Mouse (Mus musculus) large intestine, adult 2 months (tissue): ENCODE results near the gene A630089N07Rik. TPM values are rescaled to one million over a fixed set of nuclear protein-coding genes. Genes with fewer than 3 reads are reported as not detected.

Experiments used
- DNase-seq: peaks from one replicate; pipeline ENCODE4 v3.0.0-alpha.2; 2012; ENCODE audit warnings: low read depth, low spot score
- WGBS: fragments of 180-500 bp; shearing (Covaris S2); methylation state at CpG from one replicate; pipeline ENCODE4 v1.1.7; 2018; 5-methylcytosine and 5-hydroxymethylcytosine counted together
- polyA plus RNA-seq: library from polyadenylated mRNA; depleted of rRNA; stranded (reverse); fragments of >200 nt; gene quantifications from 2 replicates; pipeline ENCODE4 v1.2.3, GENCODE M21; 2012; rRNA removed

Gene A630089N07Rik
- polyA plus RNA-seq, 1 experiment, result 1.2 TPM

DNA sequence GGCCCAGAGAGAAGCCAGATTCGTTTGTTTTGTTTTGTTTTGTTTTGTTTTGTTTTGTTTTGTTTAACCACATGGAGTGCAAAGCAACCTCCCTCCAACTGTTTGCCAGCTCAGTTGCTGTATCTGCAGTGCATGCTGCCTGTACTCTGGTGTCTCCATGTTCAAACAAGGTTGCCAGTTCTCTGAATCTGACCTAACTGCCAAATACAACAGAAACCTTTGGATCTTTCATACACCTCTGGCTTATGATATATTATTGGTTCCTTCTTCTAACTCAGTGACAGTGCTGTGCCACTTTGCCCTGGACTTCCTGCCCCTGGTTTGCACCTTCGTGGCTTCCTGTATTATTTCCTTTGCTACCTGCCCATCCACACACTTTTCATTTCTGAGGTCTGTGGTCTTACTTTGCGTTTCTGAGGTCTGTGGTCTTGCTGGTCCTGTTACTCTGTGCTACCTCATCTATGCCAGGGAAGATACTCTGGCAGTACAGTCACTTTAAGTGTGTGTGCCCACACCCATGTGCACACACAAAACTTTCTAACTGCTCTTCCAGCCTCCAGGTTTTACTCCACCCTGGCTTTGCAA lies 118.2 kb downstream of the A630089N07Rik start:
- WGBS, result 81% methylated on average over 3 of the region's 3 CpGs

GRCm38 (mm10) chr16:97962151-97962948 lies 119.9 kb downstream of the A630089N07Rik start, which contains the start of the genes C2cd2 and Zbtb21:
C2cd2 (minus strand) TSS chr16:97962598.
Zbtb21 (minus strand) TSS chr16:97962622.
- peak; percentile 89 for DNase-seq
- under 1% methylated on average over 78 of the region's 78 CpGs for WGBS

More for the DNA sequence above, 118.2 kb downstream of the A630089N07Rik start:
- DNase-seq, result no peak

- WGBS, result 1% methylated on average over 36 of the region's 36 CpGs
- DNase-seq, result no peak
Measured at GRCm38 (mm10) chr16:97961381-97962150, 120.7 kb downstream of the A630089N07Rik start.

- DNase-seq, result no peak
- WGBS, result 92% methylated on average over 3 of the region's 3 CpGs
Measured at GRCm38 (mm10) chr16:97960348-97960747, 121.9 kb downstream of the A630089N07Rik start.

- no peak for DNase-seq
Measured at GRCm38 (mm10) chr16:97958401-97958973, 123.8 kb downstream of the A630089N07Rik start.

DNA sequence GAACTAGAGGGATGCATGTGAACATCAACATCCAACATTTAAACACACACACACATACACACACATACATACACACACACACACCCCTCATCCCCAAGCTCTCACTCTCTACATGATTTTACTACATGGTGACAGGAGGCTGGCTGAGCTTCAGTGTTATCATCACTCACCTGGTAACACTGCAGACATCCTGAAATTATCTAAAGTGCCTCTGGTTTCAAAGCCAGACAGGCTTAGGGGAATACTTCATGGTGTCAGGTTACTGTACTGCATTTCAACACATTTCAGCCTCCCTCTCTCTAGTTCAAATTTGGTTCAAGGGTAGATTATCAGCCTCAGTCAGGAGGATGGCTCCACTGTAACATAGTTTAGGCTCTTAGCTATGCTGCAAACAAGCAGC lies 124.6 kb downstream of the A630089N07Rik start:
- DNase-seq, result no peak

DNA sequence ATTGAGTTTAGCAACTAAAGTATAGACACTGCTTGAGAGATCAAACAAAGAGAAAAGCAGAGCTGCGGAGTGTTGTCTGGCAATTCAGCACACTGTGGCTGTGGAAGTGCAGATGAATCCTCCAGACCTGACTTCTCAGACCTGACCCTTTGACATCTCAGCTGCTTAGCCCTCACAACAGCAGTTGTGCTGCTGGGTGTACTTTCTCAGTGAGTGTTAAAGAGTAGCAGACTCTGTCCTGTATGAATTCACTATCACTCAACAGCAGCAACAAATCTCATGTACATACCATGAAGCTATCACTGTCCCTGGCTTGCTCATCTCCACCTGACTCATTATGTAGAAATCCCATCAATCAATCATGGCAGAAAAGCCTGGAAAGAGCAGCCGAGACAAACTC lies 126.2 kb downstream of the A630089N07Rik start:
- DNase-seq, result no peak
- 78% methylated on average over 2 of the region's 2 CpGs for WGBS

GRCm38 (mm10) chr16:97953300-97953699 lies 128.9 kb downstream of the A630089N07Rik start:
- DNase-seq, result no peak
- 46% methylated on average over 2 of the region's 2 CpGs for WGBS

- no peak for DNase-seq
- 90% methylated on average over 9 of the region's 9 CpGs for WGBS
Measured at GRCm38 (mm10) chr16:97952801-97953200, 129.4 kb downstream of the A630089N07Rik start.

DNA sequence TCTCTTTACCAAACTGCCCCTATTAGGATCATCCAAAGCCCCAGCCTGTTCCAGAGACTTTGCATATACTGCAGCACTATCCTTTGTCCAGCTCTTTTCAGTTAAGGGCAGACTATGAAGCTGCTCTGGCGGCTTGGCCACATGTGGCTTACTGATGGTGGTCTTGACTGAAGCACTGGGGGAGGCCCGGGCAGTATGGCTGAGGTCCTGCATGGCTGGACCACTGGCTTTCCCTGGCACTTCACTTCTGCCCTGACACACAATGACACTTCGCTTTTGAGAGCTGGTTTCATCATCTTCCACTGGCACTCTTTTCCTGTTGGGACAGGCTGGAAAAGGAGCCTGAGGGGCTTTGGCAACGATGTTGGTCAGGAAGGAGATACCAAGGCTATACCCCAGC lies 129.9 kb downstream of the A630089N07Rik start:
- no peak for DNase-seq
- WGBS, result 95% methylated on average over 4 of the region's 4 CpGs

Other genes with a start within 250 kb of the A630089N07Rik start
- gene Prdm15, start 230.6 kb downstream of the A630089N07Rik start, polyA plus RNA-seq, result 5.1 and 10.8 TPM in 2 replicates
- gene C2cd2, start 119.9 kb downstream of the A630089N07Rik start, polyA plus RNA-seq, result 10.1 and 13.2 TPM in 2 replicates
- gene Zbtb21, start 119.8 kb downstream of the A630089N07Rik start, polyA plus RNA-seq, result 9.8 and 13.7 TPM in 2 replicates
- gene B230307C23Rik, start 85.1 kb downstream of the A630089N07Rik start, polyA plus RNA-seq, result 7.1 and 8.2 TPM in 2 replicates